Mouse (Mus musculus): ENCODE data around the gene Cdrt4.

GRCm38 (mm10) chr11:62943538-62943937 lies 7.5 kb upstream of the Cdrt4 start:
- TF ChIP-seq GATA1 (IDR thresholded peaks at IDR 0.05; ENCODE audit: low read length) (no peak), TAL1 (IDR thresholded peaks at IDR 0.05; ENCODE audit: low read length) (no peak)
